8 mouse cellular contexts compared by ENCODE assay signal in the genomic region with DNA sequence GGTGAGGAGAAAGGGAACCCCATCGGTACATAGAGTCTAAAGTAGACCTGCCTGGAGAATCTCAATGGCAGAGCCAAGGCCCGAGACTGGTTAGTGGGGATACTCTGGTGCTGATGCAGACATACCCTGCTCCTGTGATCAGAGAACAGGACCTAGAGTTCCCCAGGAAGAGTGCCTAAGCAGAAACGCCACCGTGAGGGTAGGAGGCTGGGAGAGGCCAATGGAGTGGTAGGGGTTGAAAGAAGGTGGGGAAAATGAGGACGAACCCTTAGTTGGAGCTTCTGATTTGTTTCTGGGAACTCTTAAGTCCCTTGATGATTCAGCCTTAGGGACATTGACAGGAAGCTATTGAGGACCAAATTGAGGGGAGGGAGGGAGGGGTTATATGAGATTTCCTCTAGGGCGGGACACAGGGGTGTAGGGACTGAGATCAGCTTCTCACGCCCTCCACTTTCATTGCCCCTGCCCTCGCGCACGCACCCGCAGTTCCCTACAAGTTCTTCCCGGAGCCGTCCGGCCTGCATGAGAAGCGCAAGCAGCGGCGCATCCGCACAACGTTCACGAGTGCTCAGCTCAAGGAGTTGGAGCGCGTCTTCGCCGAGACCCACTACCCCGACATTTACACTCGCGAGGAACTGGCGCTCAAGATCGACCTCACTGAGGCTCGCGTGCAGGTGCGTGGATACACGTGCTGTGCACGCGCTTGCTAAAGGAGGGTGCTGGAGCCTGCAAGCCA. TPM values are rescaled to one million over a fixed set of nuclear protein-coding genes. Genes with fewer than 3 reads are reported as not detected.
A peak's percentile ranks its signal among the peaks of the same experiment; 100 is the strongest.
DNase-seq lines count a peak whose midpoint lies in the region; ATAC-seq and TF ChIP-seq lines count a peak whose summit lies in the region.

No protein-coding gene starts in this region.

- peak overlapping the region; percentile 89 for H3K4me2 ChIP-seq in kidney, postnatal 0 days (ENCODE audit: low read length)
- peak overlapping the region; percentile 83 for H3K4me2 ChIP-seq in hindbrain, embryonic 16.5 days (ENCODE audit: low read length)
- H3K4me2 ChIP-seq in neural tube, embryonic 11.5 days (ENCODE audit: low read depth), result peak overlapping the region; percentile 35

- DNase-seq in kidney, postnatal 0 days (ENCODE audit: low spot score), result no peak
- DNase-seq in kidney, postnatal 36 days, result no peak
- peak; percentile 50 for DNase-seq in neural tube, embryonic 11.5 days (ENCODE audit: low spot score)
- no peak for DNase-seq in layer of hippocampus, adult 9-11 months
- no peak for DNase-seq in left cerebral cortex, adult 9 months (ENCODE audit: low spot score in 2 of 2)
- DNase-seq in spleen, postnatal 4 days (ENCODE audit: low spot score in 2 of 2), result no peak

- H3K4me1 ChIP-seq in kidney, postnatal 0 days (replicated peaks; ENCODE audit: insufficient read depth, low read length), result peaks cover 26% of the 10 kb centered on the region
- no peaks in the 10 kb centered on the region for H3K4me1 ChIP-seq in cortical plate, adult 2 months (ENCODE audit: control insufficient read depth, insufficient read depth, low read length)
- peaks cover 20% of the 10 kb centered on the region for H3K4me1 ChIP-seq in hindbrain, embryonic 16.5 days (ENCODE audit: control insufficient read depth, insufficient read depth, low read depth, low read length)
- H3K4me1 ChIP-seq in neural tube, embryonic 11.5 days (ENCODE audit: control insufficient read depth, insufficient read depth, low read length), result peaks cover 19% of the 10 kb centered on the region

- TF ChIP-seq POLR2A in cortical plate, adult 2 months (IDR thresholded peaks at IDR 0.05; ENCODE audit: extremely low read depth, insufficient read depth, low read length), result no peak

- no peaks in the 10 kb centered on the region for H3K9me3 ChIP-seq in kidney, postnatal 0 days (replicated peaks; ENCODE audit: low read length)
- no peaks in the 10 kb centered on the region for H3K9me3 ChIP-seq in hindbrain, embryonic 16.5 days (ENCODE audit: control insufficient read depth, low read length)
- no peaks in the 10 kb centered on the region for H3K9me3 ChIP-seq in neural tube, embryonic 11.5 days (ENCODE audit: control insufficient read depth, low read length)

- 5% methylated on average over 35 of the region's 35 CpGs for whole genome bisulfite sequencing in kidney, postnatal 0 days
- WGBS in hindbrain, embryonic 16.5 days, result 3% methylated on average over 35 of the region's 35 CpGs
- WGBS in neural tube, embryonic 11.5 days, result 2% methylated on average over 35 of the region's 35 CpGs

- ATAC-seq in kidney, postnatal 0 days (replicated peaks; ENCODE audit: low FRiP score, low read depth), result no peak
- ATAC-seq in hindbrain, embryonic 16.5 days, result no peak
- no peak for ATAC-seq in neural tube, embryonic 11.5 days (ENCODE audit: insufficient read depth, low FRiP score, low TSS enrichment)

- peak overlapping the region; percentile 26 for H3K4me3 ChIP-seq in kidney, postnatal 0 days (replicated peaks; ENCODE audit: low read depth, low read length)
- peak overlapping the region; percentile 11; the same call in 1 of the 2 replicates for H3K4me3 ChIP-seq in cortical plate, adult 2 months (ENCODE audit: insufficient read depth, low read length)
- peak overlapping the region; percentile 40 for H3K4me3 ChIP-seq in hindbrain, embryonic 16.5 days (ENCODE audit: low read length)
- H3K4me3 ChIP-seq in neural tube, embryonic 11.5 days (ENCODE audit: low read depth, low read length), result peak overlapping the region; percentile 21

- no peak overlapping the region for H3K9ac ChIP-seq in kidney, postnatal 0 days (ENCODE audit: low read depth, low read length)
- peak overlapping the region; percentile 11; the same call in 1 of the 2 replicates for H3K9ac ChIP-seq in hindbrain, embryonic 16.5 days (ENCODE audit: low read depth, low read length)
- H3K9ac ChIP-seq in neural tube, embryonic 11.5 days (ENCODE audit: low read length), result no peak overlapping the region; the same call in 1 of the 2 replicates

- peaks cover 37% of the 10 kb centered on the region for H3K27me3 ChIP-seq in kidney, postnatal 0 days (ENCODE audit: insufficient read depth, low read length)
- peaks cover 70% of the 10 kb centered on the region for H3K27me3 ChIP-seq in hindbrain, embryonic 16.5 days (replicated peaks; ENCODE audit: control insufficient read depth, insufficient read depth, low read length)
- peaks cover 64% of the 10 kb centered on the region for H3K27me3 ChIP-seq in neural tube, embryonic 11.5 days (ENCODE audit: control insufficient read depth, insufficient read depth, low read length)

- peaks cover 9% of the 10 kb centered on the region for H3K36me3 ChIP-seq in kidney, postnatal 0 days (ENCODE audit: insufficient read depth, low read length)
- H3K36me3 ChIP-seq in hindbrain, embryonic 16.5 days (ENCODE audit: control insufficient read depth, insufficient read depth, low read length), result no peaks in the 10 kb centered on the region
- H3K36me3 ChIP-seq in neural tube, embryonic 11.5 days (ENCODE audit: control insufficient read depth, insufficient read depth, low read length), result peaks cover 4% of the 10 kb centered on the region

- H3K27ac ChIP-seq in kidney, postnatal 0 days, result no peak overlapping the region
- no peak overlapping the region for H3K27ac ChIP-seq in cortical plate, adult 2 months (ENCODE audit: insufficient read depth, low read length)
- no peak overlapping the region for H3K27ac ChIP-seq in hindbrain, embryonic 16.5 days (ENCODE audit: low read depth, low read length)
- no peak overlapping the region for H3K27ac ChIP-seq in neural tube, embryonic 11.5 days (ENCODE audit: low read depth, low read length)

- TF ChIP-seq CTCF in kidney, postnatal 0 days (IDR thresholded peaks at IDR 0.05; ENCODE audit: low read depth), result no peak
- TF ChIP-seq CTCF in cortical plate, adult 2 months (IDR thresholded peaks at IDR 0.05; ENCODE audit: extremely low read depth, insufficient read depth, low read length), result no peak

RNA-seq across cellular contexts. Expression of gene Phox2a, which starts 2.4 kb away (rescaled TPM):
- polyA plus RNA-seq in kidney, postnatal 0 days (2015; fragmentation: Nextera tagmentation; extraction: Ambion mirVana), result 0.13 and 0.19 TPM in 2 replicates
- not detected in 2 replicates for polyA plus RNA-seq in cortical plate, adult 2 months (2012; rRNA removed)
- 1.1 and 1.8 TPM in 2 replicates for polyA plus RNA-seq in hindbrain, embryonic 16.5 days (2015; fragmentation: Nextera tagmentation; extraction: Ambion mirVana)
- 1.3 and 1.9 TPM in 2 replicates for polyA plus RNA-seq in neural tube, embryonic 11.5 days (2014; fragmentation: Nextera tagmentation; extraction: Ambion mirVana)

RNA-seq across cellular contexts. Expression of gene Inppl1, which starts 17.6 kb away (rescaled TPM):
- polyA plus RNA-seq in kidney, postnatal 0 days (2015; fragmentation: Nextera tagmentation; extraction: Ambion mirVana), result 34.5 and 35.6 TPM in 2 replicates
- 36.5 and 40.7 TPM in 2 replicates for polyA plus RNA-seq in cortical plate, adult 2 months (2012; rRNA removed)
- 9.3 and 14.3 TPM in 2 replicates for polyA plus RNA-seq in hindbrain, embryonic 16.5 days (2015; fragmentation: Nextera tagmentation; extraction: Ambion mirVana)
- polyA plus RNA-seq in neural tube, embryonic 11.5 days (2014; fragmentation: Nextera tagmentation; extraction: Ambion mirVana), result 32.2 and 37.7 TPM in 2 replicates

RNA-seq across cellular contexts. Expression of gene Folr2, which starts 36.5 kb away (rescaled TPM):
- 1.1 and 1.4 TPM in 2 replicates for polyA plus RNA-seq in kidney, postnatal 0 days (2015; fragmentation: Nextera tagmentation; extraction: Ambion mirVana)
- polyA plus RNA-seq in cortical plate, adult 2 months (2012; rRNA removed), result 1.1 and 2.1 TPM in 2 replicates
- 1.5 and 2.5 TPM in 2 replicates for polyA plus RNA-seq in hindbrain, embryonic 16.5 days (2015; fragmentation: Nextera tagmentation; extraction: Ambion mirVana)
- polyA plus RNA-seq in neural tube, embryonic 11.5 days (2014; fragmentation: Nextera tagmentation; extraction: Ambion mirVana), result 0.25 and 0.57 TPM in 2 replicates

RNA-seq across cellular contexts. Expression of gene Anapc15, which starts 43.1 kb away (rescaled TPM):
- 47.2 and 50.2 TPM in 2 replicates for polyA plus RNA-seq in kidney, postnatal 0 days (2015; fragmentation: Nextera tagmentation; extraction: Ambion mirVana)
- 60.3 and 63.5 TPM in 2 replicates for polyA plus RNA-seq in cortical plate, adult 2 months (2012; rRNA removed)
- 72.2 and 72.7 TPM in 2 replicates for polyA plus RNA-seq in hindbrain, embryonic 16.5 days (2015; fragmentation: Nextera tagmentation; extraction: Ambion mirVana)
- polyA plus RNA-seq in neural tube, embryonic 11.5 days (2014; fragmentation: Nextera tagmentation; extraction: Ambion mirVana), result 79.9 and 87.3 TPM in 2 replicates

RNA-seq across cellular contexts. Expression of gene Folr1, which starts 50.1 kb away (rescaled TPM):
- polyA plus RNA-seq in kidney, postnatal 0 days (2015; fragmentation: Nextera tagmentation; extraction: Ambion mirVana), result 164 and 166 TPM in 2 replicates
- polyA plus RNA-seq in cortical plate, adult 2 months (2012; rRNA removed), result 0.81 and 1.5 TPM in 2 replicates
- 60.3 and 70.1 TPM in 2 replicates for polyA plus RNA-seq in hindbrain, embryonic 16.5 days (2015; fragmentation: Nextera tagmentation; extraction: Ambion mirVana)
- polyA plus RNA-seq in neural tube, embryonic 11.5 days (2014; fragmentation: Nextera tagmentation; extraction: Ambion mirVana), result 0.49 and 0.91 TPM in 2 replicates

Comparison
In these comparisons a context has a peak if more than half of its experiments do, and no peak if none do; other contexts are left out.
1. H3K4me2 ChIP-seq: peak in every context shown above with its lines; median percentile 89 in kidney, postnatal 0 days; 83 in hindbrain, embryonic 16.5 days; 35 in neural tube, embryonic 11.5 days.